Mouse (Mus musculus): ENCODE measurements around the gene Dse.
"Not testable (repeated sequence)": the region's sequence is repeated elsewhere in the genome, so short reads cannot be mapped to it uniquely, and the experiment has no call there.

Dse gene

DNA sequence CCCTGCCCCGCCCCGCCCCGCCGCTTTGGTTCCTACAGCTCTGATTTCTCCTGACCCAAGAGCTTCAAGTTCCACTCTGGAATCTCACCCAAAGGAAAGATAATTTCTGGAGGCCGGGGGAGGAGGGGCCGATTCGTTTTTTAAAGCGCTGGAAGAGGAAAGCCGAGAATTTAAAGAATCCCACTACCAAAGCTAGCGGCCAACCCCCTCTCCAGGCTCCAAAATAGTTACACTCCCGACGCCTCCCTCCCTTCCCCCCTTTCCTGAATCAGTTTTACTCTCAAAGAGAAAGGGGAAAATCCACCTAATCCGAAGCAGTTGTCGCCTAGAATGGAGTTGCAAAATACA, at the start of gene Dse:
Gene Dse, minus strand, starts transcription at position 213 of the 348 bp plus-strand sequence.
- DNase-seq (ENCODE audit: low read depth): peak; percentile 25

DNA sequence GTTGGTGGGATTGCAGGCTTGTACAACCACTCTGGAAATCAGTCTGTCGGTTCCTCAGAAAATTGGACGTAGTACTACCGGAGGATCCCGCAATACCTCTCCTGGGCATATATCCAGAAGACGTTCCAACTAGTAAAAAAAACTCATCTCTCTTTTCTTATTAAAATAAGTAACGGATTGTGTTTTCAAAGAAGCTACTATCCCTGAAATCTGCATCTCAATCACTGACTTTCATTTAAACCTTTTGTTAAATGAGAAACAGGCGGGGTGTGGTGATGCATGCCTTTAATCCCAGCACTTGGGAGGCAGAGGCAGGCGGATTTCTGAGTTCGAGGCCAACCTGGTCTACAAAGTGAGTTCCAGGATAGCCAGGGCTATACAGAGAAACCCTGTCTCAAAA, 45.3 kb upstream of the Dse start:
- DNase-seq (ENCODE audit: low read depth): not testable (repeated sequence)

DNA sequence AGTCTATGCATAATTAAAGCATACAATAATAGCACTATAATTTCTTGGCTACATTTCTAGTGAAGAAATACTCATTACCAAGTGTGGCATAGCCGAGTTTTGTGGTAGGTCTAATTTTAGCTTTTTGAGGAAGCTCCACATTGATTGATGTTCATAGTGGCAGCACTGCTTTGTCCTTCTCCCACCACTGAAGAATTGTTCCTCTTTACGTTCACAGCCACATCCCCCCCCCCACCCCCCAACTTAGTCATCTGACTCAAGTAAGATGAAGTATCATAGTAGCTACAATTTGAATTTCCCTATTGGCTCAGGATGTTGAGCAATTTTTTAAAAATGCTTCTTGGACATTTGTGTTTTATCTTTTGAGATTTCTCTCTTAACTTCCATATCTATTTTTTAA, 42.1 kb upstream of the Dse start:
- DNase-seq (ENCODE audit: low read depth): no peak

DNA sequence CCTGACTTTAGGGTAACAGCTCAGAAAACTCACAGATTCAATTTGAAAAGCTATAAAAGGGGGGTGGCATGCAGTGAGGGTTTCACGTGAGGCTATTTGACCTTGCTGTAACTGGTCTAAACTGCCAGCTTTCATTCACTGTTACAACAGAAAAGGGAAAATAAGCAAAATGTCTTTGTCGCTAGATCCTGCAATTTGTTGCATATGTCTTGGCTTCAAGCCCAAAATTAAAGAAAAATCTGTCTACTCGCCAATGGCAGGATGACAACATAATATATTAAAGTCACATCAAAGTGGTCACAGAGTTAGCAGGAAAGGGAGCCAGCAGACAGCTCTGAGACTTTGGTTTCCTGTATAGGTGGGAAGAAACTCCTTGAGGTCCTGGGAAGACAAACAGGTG, 40.2 kb upstream of the Dse start:
- no peak for DNase-seq (ENCODE audit: low read depth)

DNA sequence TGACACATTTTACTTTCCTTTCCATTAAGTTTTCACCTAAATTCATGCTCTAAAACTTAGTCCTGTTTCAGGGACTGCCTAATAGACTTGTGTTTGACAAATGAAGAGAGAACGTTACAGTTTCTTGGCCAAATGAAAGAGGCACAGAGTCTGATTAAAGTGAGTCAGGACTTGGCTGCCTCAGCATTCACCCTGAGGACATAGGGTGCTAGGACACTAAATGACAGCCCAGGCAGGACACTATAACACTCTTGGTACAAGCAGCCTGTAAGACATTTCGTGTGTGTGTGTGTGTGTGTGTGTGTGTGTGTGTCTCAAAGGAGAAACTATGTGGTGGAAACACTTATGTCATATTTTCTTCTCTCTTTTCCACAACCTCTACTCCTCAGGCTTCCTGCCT, 38.6 kb upstream of the Dse start:
- no peak for DNase-seq (ENCODE audit: low read depth)

DNA sequence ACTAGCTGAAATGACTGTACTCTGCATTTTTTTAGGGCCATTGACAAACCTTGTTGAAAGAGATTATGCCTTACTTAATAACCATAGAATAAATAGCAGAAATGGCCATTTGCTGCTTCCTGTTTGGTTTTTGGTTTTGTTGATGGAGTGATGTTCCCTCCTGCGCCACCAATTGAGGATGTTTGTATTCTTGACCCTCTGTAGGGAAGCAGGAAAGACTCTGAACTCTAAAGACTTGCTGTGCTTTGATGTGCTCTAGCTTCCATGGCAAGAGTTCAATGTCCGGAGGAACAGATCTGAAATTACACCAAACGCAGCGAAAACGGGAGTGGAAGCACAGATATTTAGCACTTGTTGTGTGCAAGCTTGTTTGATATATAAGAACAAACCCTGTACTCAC, 37.2 kb upstream of the Dse start:
- DNase-seq (ENCODE audit: low read depth): no peak

DNA sequence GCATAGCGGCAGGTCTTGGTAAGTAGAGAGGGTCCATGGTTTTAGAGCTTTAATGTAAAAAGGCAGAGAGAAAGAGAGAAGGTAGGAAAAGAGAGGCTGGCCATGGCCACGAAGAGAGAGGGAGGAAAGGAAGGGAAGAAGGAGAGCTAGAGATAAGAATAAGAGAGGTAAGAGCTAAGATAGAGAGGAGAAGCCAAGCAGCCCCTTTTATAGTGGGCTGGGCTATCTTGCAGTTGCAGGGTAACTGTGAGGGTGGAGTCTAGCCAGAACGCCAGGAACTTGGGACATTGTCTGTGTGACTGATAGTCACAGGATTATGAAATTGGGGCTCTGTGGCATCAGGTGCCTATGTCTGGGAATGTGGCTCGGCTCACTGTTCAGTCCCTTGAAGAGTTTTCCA, 31.0 kb upstream of the Dse start:
- no peak for DNase-seq (ENCODE audit: low read depth)

DNA sequence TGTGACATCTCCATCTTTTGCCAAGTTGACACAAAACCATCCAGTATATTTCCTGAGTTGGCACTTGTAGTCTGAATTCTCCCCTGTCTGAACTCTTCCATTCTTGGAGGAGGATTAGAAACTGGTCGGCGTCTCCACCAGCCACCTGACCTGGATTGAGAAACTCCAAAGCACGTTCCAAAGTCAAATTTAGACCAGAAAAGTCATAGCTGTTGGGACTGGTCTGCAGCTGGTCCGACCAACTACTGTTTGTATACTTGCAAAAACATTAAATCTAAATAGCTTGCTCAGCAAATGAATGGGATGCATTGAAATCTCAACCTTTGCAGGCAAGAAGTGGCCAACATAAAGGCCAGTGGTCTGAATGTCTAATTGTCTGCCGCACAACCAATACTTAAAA, 29.1 kb upstream of the Dse start:
- no peak for DNase-seq (ENCODE audit: low read depth)

DNA sequence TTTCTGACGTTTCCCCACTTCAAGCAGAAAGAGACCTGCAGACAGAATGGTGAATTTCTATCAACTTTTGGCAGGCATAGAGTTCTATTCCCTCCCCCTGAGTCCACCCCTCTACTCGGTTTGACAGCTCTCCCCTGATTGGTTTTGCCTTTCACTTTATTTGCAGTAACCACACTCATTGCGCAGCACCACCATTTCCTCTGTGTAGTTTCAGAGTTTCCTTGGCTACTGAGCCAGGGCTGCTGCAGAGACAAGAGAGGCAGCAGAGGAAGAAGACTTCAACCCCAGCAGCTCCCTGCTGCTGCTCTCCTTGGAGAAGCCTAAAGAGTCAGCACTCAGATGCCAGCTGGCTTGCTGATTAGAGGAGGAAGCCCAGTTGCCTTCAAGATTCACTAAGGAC, 27.9 kb upstream of the Dse start:
- peak; percentile 51 for DNase-seq (ENCODE audit: low read depth)

DNA sequence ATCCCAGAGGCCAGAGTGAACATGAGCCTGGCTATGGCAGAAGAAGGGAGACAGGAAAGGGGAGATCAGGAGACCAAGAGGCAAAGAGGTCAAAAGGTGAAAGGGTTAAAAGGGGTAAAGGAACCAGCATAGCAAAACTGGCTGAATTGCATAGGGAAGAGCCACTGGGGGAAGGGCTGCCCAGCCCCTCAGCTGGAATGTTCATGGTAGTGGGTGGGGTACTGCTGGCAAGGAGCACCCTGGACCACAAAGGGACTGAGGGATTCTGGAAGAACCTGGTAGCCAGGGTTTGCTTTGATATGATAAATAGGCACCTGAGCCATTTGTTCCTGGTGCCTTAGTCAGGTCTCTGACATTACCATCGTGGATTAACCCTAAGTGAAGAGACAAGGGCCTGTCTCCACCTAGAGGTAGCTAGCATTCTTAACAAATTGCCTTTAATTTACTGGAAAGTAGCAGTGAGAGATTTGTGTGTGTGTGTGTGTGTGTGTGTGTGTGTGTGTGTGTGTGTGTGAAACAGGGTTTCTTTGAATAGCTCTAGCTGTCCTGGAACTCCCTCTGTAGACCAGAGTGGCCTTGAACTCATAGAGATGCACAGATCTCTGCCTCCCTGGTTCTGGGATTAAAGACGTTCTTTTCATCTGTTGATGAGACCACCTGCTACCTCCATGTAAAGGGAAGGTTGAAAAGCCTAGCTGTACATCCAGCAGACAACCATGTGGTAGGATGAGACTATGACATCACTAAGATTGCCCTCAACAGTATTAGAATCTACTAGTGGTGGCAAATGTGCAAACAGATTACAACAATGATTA, 26.6 kb upstream of the Dse start:
- peak; percentile 66 for DNase-seq (ENCODE audit: low read depth)

DNA sequence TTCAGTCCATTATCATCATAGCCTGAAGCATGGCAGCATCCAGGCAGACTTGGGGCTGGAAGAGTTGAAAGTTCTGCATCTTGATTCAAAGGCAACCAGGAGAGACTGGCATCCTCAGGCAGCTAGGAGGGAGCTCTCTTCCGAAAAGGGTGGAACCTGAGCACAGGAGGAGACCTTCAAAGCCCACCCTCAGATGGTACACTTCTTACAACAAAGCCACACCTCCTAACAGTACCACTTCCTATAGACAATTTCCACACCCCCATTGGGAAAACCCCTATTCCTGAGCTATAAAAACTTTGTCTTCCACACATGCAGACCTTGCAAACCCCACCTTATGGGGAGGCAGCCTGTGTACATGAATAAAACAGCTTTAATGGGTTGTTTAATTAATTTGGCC, 25.9 kb upstream of the Dse start:
- DNase-seq (ENCODE audit: low read depth): no peak

DNA sequence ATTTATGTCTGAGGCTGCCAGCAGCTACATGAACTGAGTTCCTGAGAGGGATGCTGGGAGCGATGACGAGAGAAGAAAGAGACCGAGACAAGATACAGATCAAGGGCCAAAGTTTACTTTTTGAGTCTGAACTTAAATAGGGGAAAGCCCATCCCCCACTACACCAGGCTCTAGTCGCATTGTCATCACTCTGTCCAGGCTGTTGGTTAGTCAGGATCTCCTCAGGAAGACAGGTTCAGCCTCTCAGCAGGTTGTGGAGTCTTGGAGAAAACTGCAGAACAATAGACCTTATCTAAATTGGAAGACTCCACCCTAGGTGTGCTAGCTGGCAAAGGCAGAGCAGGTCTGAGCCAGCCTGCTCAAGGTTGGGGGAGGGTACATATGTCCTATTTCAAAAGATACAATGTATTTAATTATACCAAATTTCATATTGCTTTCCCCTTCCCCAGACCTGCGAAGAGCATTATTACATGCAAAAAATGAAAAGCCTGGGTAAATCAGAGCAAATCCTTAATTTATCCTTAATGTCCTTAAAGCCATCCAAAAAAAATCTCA, 22.7 kb upstream of the Dse start:
- no peak for DNase-seq (ENCODE audit: low read depth)

DNA sequence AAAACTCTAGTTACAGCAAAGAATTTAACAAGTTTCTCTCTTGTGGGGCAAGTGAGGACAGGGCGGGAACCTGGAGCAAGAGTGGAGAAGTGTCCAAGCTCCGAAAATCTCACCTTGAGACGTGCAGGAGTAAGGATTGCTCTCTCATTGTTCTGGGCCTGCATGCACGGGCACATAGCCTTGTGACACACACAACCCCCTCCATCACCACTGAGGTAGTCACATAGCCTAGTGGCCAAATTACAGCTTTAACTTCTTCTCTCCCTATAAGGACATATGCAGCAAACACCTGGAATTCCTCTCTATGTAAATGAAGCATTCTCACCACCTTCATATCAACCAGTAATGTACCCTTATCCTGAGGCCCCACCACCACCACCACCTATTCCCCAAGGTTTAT, 22.0 kb upstream of the Dse start:
- DNase-seq (ENCODE audit: low read depth): no peak

DNA sequence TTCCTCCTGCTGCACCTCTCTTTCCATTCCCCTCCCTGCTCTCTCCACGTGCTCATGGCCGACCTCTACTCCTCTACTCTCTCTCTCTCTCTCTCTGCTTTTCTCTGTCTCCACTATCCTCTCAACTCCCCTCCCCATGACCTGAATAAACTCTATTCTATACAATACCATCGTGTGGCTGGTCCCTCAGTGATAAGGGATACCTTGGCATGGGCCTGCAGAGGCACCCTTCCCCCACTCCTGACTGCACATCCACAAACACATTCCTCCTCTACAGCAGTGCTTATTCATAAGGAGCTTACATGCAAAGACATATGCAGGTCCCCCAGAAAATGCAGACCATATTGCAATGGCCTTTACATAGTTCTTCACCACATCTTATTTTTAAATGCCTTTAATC, 16.1 kb upstream of the Dse start:
- no peak for DNase-seq (ENCODE audit: low read depth)

DNA sequence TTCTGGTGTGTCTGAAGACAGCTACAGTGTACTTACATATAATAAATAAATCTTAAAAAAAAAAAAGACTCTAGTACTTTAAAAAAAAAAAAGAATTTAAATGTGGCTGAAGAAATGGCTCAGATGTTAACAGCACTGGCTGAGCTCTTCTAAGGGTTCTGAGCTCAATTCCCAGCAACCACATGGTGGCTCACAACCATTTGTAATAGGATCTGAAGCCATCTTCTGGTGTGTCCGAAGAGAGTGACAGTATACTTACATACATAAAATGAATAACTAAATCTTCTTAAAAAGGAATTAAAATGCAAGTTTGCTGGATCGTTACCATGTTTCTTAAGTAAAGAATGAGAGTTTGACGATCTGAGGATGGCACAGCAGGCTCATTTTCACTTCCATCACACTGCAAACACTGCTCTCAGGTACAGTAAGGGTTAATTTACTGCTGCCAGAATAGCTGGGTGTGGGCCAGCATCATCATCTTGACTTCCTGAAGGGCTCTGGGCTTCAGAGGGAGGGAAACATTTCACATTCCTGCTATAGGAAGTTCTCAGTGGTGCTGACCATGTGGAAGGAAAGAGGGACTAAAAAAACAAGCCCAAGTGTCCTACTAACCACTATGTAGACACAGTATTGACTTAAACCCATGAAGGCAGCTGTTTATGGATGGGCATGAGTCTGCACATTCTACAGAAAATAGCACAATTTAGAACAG, 14.6 kb upstream of the Dse start:
- DNase-seq (ENCODE audit: low read depth): no peak

DNA sequence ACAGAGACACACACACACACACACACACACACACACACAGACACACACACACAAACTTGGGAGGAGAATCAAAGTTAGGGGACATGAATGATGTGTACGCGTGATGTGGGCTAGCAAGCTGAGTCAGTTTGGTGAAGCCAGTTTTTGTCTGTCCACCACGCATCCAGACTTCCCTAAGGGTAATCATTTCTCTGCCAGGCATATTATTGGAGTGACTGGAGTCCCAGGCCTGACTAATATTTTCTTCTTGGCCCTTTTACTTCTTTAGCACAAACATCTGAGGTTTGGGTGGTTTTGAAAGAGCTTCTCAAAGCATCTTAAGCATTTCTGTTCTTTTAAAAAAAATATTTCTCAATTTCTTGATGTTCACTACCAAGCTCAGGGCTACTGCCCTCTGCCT, 10.7 kb upstream of the Dse start:
- no peak for DNase-seq (ENCODE audit: low read depth)

DNA sequence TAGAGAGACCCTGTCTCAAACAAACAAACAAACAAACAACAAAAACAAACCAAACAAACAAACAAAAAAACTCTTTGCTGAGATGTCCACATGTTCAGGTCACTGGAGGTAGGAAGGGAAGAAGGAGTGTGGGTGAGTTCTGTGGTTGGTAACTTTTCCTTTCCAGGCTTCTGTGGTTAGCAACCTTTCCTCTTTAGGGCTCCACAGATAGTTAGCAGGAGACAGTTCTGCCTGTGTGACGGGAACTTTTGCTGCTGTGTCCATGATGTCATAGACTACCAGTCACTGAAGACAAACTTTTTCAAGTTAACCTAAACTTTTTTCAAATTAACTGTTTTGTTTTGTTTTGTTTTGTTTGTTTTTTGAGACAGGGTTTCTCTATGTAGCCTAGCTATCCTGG, 8.2 kb upstream of the Dse start:
- DNase-seq (ENCODE audit: low read depth): no peak

DNA sequence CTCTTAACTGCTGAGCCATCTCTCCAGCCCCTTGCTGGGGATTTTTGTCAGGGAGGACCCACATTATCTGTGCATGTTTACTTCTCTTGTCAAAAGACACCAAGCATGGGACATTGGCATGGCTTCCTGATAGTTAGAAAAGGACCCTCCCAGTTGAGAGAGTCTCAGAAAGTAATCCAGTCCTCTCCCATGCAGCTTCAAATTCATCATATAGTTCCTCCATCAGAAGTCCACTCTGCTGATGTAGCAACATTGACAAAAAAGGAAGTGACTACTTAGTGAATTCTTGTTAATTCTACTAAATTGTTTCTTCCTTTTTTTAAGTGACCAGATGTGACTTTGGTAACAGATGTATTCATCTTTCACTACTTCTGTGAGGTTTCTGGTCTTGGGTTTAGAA, 2.4 kb upstream of the Dse start:
- DNase-seq (ENCODE audit: low read depth): no peak

DNA sequence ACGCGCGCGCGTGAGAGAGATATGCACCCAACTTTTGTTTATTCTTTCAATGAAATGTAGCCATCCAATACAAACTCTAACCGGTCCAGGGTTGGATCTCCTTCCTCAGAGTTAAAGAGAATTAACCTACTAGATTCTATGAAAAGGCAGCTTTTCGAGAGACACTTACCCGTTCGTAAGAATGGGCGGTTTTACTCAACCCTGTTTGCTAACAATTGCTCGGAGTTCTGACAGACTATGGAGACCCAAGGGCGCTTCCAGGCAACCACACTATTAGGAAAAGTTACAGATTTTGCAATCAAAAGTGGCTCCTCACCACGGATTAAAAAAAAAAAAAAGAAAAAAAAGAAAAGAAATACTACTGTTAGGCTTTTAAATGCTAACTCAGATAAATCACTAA, 516 bp upstream of the Dse start:
- no peak for DNase-seq (ENCODE audit: low read depth)

DNA sequence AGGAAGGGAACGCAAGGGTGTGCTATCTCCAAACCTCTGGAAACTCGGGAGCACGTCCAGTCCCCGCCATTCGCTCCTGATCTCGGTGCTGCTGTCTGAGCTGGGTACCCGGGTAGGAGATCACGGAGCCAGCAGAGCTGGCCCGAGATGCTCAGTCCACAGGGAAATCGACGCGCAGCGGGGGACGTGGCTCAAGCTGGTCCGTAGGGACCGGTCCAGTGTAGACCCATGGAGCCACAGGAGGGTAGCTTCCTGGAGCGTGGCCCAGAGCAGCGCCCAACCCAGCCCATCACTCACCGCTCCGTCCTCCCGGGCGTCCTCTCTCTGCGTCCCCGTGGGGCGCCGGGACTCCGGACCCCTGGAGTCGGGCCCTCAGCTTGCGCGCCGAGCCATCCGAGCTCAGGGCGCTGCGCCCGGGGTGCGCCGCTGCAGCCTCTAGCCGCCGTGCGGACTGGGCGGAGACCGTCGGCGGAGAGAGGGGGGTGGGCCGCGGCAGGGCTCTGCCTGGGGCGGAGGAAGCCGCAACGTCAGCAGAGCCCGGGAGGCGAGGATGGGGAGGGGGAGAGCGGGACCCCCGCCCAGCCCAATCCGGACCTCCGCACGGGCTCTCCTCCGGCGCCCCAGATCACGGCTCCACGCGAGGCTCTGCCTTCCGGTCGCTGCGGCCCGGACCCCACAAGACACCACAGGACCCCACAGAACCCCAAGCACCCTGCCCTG, 572 bp downstream of the Dse start:
- DNase-seq (ENCODE audit: low read depth): peak; percentile 67

DNA sequence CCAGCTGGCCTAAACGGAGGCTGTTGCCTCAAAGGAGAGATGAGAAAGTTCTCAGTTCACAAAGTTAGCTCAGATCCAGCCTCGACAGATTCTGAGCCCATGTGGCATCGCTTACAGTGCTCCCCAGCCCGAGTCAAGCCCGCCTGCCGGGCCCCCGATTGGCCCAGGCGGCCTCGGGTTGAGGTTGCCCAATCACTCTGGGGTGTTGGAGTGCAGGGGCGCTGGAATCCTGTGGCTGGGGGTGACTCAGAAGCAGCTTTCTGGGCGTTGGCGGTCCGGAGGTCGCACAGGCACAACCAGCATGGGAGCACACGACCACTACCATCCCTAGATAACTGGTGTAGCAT, 1.1 kb downstream of the Dse start:
- peak; percentile 52 for DNase-seq (ENCODE audit: low read depth)

DNA sequence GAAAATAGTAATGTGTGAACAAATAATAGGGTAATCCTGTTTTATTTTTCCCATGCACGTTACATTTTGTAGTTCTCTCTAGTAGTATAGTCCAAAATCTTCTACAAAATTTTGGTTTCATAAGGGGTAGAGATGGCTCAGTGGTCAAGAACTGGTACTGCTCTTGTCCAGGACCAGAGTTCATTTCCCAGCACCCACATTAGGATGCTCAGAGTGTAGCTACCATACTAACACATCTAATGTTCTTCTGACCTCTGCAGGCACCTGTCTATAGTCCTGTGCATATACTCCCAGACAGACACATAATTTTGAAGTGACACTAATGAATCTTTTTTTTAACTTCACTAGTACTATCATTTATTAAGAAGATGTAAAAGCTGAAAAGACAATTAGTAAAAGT, 1.7 kb downstream of the Dse start:
- no peak for DNase-seq (ENCODE audit: low read depth)

DNA sequence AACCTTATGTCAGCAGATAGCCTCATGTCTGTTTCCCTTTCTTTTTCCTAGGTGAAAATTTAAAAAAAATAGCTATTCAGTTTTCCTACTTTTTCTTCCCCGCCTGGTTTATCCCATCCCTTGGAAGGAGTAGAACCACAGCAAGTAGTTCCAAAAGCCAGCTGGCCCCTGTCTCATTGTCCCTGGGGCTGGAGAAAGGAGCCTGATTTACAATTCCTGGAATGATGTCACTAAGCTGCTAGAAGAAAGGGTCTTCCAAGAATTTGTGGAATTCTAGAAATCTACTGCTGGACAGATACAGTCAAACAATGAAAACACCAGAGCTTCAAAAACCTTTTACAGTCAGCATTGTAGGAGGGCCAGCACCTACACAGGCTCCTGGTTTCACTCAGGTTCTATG, 6.8 kb downstream of the Dse start:
- no peak for DNase-seq (ENCODE audit: low read depth)
